Mouse (Mus musculus) heart, embryonic 14.5 days (tissue): ENCODE results near the gene Tuft1. TPM values are rescaled to one million over a fixed set of nuclear protein-coding genes. Genes with fewer than 3 reads are reported as not detected.
"Not testable (repeated sequence)": the region's sequence is repeated elsewhere in the genome, so short reads cannot be mapped to it uniquely, and the experiment has no call there.

Experiments used
- ATAC-seq: fragments of 200-750 bp; cut with Nextera tagmentation; 2 replicates; pipeline ENCODE4 v1.8.0; 2017; ENCODE audit warnings: low read depth, moderate TSS enrichment; ENCODE audit not compliant: insufficient number of reproducible peaks, insufficient read depth, low FRiP score
- H3K27ac ChIP-seq, 2 experiments: fragments of 200-500 bp in 1 of 2; fragments of 300-500 bp in 1 of 2; sonication (generic) in 1 of 2; replicated peaks in 1 of 2; 2 replicates each; pipeline ENCODE4 v1.5.1; 2012 to 2014; ENCODE audit warnings: low read depth in 2 of 2, low read length in 2 of 2, control low read depth in 1 of 2, mild to moderate bottlenecking in 1 of 2, mixed read lengths in 1 of 2; ENCODE audit not compliant: control insufficient read depth in 1 of 2, insufficient read depth in 1 of 2
- H3K27me3 ChIP-seq: fragments of 300-500 bp; sonication (generic); 2 replicates; pipeline ENCODE4 v1.6.1; 2014; ENCODE audit warnings: mild to moderate bottlenecking, low read length, control low read depth; ENCODE audit not compliant: control insufficient read depth, insufficient read depth
- H3K36me3 ChIP-seq: fragments of 300-500 bp; sonication (generic); 2 replicates; pipeline ENCODE4 v1.6.1; 2014; ENCODE audit warnings: mild to moderate bottlenecking, control low read depth, low read length, mixed read lengths; ENCODE audit not compliant: control insufficient read depth, insufficient read depth
- H3K4me1 ChIP-seq, 2 experiments: fragments of 200-500 bp in 1 of 2; fragments of 300-500 bp in 1 of 2; sonication (generic) in 1 of 2; 2 replicates each; pipeline ENCODE4 v1.6.1; 2012 to 2014; ENCODE audit warnings: low read length in 2 of 2, control low read depth in 1 of 2, mixed read lengths in 1 of 2; ENCODE audit not compliant: control insufficient read depth in 2 of 2, insufficient read depth in 2 of 2
- H3K4me2 ChIP-seq: fragments of 300-500 bp; sonication (generic); 2 replicates; pipeline ENCODE4 v1.6.1; 2014; ENCODE audit warnings: mild to moderate bottlenecking, low read length
- H3K4me3 ChIP-seq, 2 experiments: fragments of 200-500 bp in 1 of 2; fragments of 300-500 bp in 1 of 2; sonication (generic) in 1 of 2; 2 replicates each; pipeline ENCODE4 v1.5.1; 2012 to 2014; ENCODE audit warnings: low read length in 2 of 2, mild to moderate bottlenecking in 2 of 2, control low read depth in 1 of 2, low read depth in 1 of 2, moderate library complexity in 1 of 2; ENCODE audit not compliant: control insufficient read depth in 1 of 2, insufficient read depth in 1 of 2
- H3K9ac ChIP-seq: fragments of 300-500 bp; sonication (generic); 2 replicates; pipeline ENCODE4 v1.6.1; 2014; ENCODE audit warnings: mild to moderate bottlenecking, low read length
- H3K9me3 ChIP-seq: fragments of 300-500 bp; sonication (generic); 2 replicates; pipeline ENCODE4 v1.6.1; 2016; ENCODE audit warnings: low read length, control low read depth; ENCODE audit not compliant: control insufficient read depth
- WGBS: fragments of 180-500 bp; shearing (Covaris S2); extraction: QIAGEN DNeasy Blood & Tissue Kit; methylation state at CpG from one replicate; pipeline ENCODE4 v1.1.7; 2014; 5-methylcytosine and 5-hydroxymethylcytosine counted together
- polyA plus RNA-seq: library from polyadenylated mRNA; unstranded; fragments of >200 nt; fragmentation: Nextera tagmentation; extraction: Ambion mirVana; gene quantifications from 2 replicates; pipeline ENCODE4 v1.2.1, GENCODE M21; 2014

The Tuft1 gene
- polyA plus RNA-seq, 1 experiment from 2014 or later = 7.1 TPM

DNA sequence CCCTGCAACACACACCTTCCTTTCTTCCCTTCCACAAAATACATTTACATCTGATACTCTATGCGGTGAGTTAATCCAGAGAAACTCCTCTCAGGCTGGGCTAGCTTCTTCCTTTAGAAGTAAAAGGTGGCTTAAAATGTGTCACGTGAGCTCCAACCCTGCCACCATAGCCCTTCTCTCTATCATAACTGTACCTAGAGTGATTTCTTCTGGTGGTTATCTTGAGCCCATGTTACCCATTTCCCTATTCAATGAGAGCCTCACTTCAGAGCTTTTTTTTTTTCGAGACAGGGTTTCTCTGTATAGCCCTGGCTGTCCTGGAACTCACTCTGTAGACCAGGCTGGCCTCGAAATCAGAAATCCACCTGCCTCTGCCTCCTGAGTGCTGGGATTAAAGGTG lies 33.0 kb upstream of the Tuft1 start:
- not testable (repeated sequence) for H3K4me3 ChIP-seq, H3K4me1 ChIP-seq, H3K9ac ChIP-seq, H3K27ac ChIP-seq, H3K36me3 ChIP-seq, H3K27me3 ChIP-seq, H3K4me2 ChIP-seq, H3K9me3 ChIP-seq, ATAC-seq
- WGBS = 81% methylated on average over 4 of the region's 4 CpGs

DNA sequence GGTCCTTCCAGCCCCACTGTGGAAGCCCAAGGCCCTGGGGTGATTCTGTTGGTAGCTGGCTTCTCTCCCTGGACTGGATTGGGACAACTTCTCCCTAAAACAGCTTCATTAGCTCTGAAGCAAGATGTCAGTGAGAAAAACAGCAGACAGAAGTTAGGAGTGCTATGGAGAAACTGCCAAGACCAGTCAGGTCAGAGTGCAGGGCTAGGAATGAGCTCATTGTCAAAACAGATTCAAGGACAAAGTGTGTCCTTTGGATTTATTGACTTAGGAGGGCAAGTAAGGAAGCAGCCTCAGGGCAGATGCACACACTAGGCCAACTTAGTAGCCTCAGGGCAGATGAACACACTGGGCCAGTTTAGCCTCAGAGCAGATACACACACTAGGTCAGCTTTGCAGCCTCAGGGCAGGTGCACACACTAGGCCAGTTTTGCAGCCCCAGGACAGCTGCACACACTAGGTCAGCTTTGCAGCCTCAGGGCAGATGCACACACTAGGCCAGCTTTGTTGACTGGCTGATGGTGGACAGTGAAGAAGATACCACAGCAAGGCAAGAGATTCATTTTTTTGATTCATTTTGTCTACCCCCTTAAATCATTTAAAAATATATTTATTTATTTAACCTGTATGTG lies 32.1 kb upstream of the Tuft1 start:
- Histone ChIP-seq H3K27ac (no peak overlapping the region), H3K9me3 (no peaks in the 10 kb centered on the region)
- ATAC-seq = no peak

GRCm38 (mm10) chr3:94690162-94690561 lies 31.5 kb upstream of the Tuft1 start:
- not testable (repeated sequence) for ATAC-seq, H3K4me2 ChIP-seq, H3K9ac ChIP-seq, H3K36me3 ChIP-seq, H3K4me1 ChIP-seq, H3K4me3 ChIP-seq, H3K9me3 ChIP-seq, H3K27me3 ChIP-seq, H3K27ac ChIP-seq
- 50% methylated on average over 6 of the region's 6 CpGs for WGBS

More for the DNA sequence above, 32.1 kb upstream of the Tuft1 start:
- no peaks in the 10 kb centered on the region for H3K36me3 ChIP-seq
- H3K27me3 ChIP-seq = no peaks in the 10 kb centered on the region
- H3K4me1 ChIP-seq = peaks cover 0 to 2% of the 10 kb centered on the region in 2 experiments; a peak in 1 of 4 replicates
- H3K4me3 ChIP-seq = no peak overlapping the region
- no peak overlapping the region for H3K4me2 ChIP-seq
- no peak overlapping the region for H3K9ac ChIP-seq

- H3K4me3 ChIP-seq, H3K27me3 ChIP-seq, H3K4me1 ChIP-seq, H3K9ac ChIP-seq, H3K4me2 ChIP-seq, ATAC-seq, H3K9me3 ChIP-seq, H3K27ac ChIP-seq, H3K36me3 ChIP-seq: not testable (repeated sequence)
- WGBS = 57% methylated on average over 1 of the region's 1 CpGs
Measured at GRCm38 (mm10) chr3:94689195-94689594, 30.5 kb upstream of the Tuft1 start.

- H3K36me3 ChIP-seq, ATAC-seq, H3K9ac ChIP-seq, H3K27ac ChIP-seq, H3K4me2 ChIP-seq, H3K4me3 ChIP-seq, H3K27me3 ChIP-seq, H3K9me3 ChIP-seq, H3K4me1 ChIP-seq: not testable (repeated sequence)
- WGBS = 84% methylated on average over 2 of the region's 3 CpGs
Measured at GRCm38 (mm10) chr3:94688698-94689097, 30.0 kb upstream of the Tuft1 start.

GRCm38 (mm10) chr3:94685989-94686772 lies 27.5 kb upstream of the Tuft1 start:
- 68% methylated on average over 8 of the region's 8 CpGs for WGBS
- H3K36me3 ChIP-seq, ATAC-seq, H3K9ac ChIP-seq, H3K4me2 ChIP-seq, H3K27me3 ChIP-seq, H3K4me3 ChIP-seq, H3K9me3 ChIP-seq, H3K27ac ChIP-seq, H3K4me1 ChIP-seq: not testable (repeated sequence)

DNA sequence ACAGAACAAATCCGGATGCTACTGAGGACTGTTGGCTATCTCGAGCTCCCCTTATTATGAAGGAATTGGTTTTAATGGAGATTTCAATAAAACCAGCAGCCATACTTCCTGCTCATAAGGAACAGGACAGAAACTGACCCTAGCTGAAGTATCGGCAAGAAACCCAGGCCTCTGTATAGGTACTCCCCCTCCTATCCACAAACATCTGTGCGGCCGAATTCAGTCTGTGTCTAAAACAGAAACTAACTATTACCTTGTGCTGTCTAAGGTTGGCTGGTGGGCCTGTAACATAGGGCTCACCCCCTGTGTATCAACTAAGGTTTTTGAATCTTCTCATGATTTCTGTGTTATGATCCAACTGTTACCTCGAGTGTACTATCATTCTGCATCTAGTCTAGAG lies 25.0 kb upstream of the Tuft1 start:
- H3K27me3 ChIP-seq = no peaks in the 10 kb centered on the region
- no peak overlapping the region for H3K4me2 ChIP-seq
- no peak overlapping the region for H3K9ac ChIP-seq
- ATAC-seq = no peak
- no peak overlapping the region for H3K27ac ChIP-seq
- H3K4me1 ChIP-seq = no peaks in the 10 kb centered on the region
- H3K9me3 ChIP-seq = no peaks in the 10 kb centered on the region
- no peak overlapping the region for H3K4me3 ChIP-seq
- WGBS = 85% methylated on average over 6 of the region's 6 CpGs
- H3K36me3 ChIP-seq = no peaks in the 10 kb centered on the region

DNA sequence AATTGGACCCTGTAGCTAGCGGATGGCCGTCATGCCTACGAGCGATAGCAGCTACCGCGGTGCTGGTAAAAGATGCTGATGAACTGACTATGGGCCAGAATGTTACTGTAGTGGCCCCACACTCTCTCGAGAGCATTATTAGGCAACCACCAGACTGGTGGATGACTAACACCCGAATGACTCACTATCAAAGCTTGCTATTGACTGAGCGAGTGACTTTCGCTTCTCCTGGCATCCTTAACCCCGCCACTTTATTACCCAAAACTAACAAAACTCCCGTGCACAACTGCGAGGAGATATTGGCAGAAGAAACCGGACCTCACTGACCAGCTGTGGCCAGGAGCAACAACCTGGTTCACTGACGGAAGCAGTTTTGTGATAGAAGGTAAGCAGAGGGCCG lies 22.1 kb upstream of the Tuft1 start:
- no peaks in the 10 kb centered on the region for H3K9me3 ChIP-seq
- H3K4me1 ChIP-seq = no peaks in the 10 kb centered on the region
- no peaks in the 10 kb centered on the region for H3K27me3 ChIP-seq
- no peak overlapping the region for H3K27ac ChIP-seq
- 84% methylated on average over 16 of the region's 16 CpGs for WGBS
- H3K36me3 ChIP-seq = no peaks in the 10 kb centered on the region
- H3K4me2 ChIP-seq = no peak overlapping the region
- H3K9ac ChIP-seq = no peak overlapping the region
- H3K4me3 ChIP-seq = no peak overlapping the region
- no peak for ATAC-seq
